Mouse (Mus musculus) hindbrain, embryonic 16.5 days (tissue): Measurements from ENCODE around the gene Nupr1l. TPM values are rescaled to one million over a fixed set of nuclear protein-coding genes. Genes with fewer than 3 reads are reported as not detected.
A peak's percentile ranks its signal among the peaks of the same experiment; 100 is the strongest.
"Not testable (repeated sequence)": the region's sequence is repeated elsewhere in the genome, so short reads cannot be mapped to it uniquely, and the experiment has no call there.

Experiments used
- ATAC-seq: fragments of 200-750 bp; cut with Nextera tagmentation; 2 replicates; pipeline ENCODE4 v1.8.0; 2017; ENCODE audit warnings: moderate TSS enrichment, moderate library complexity
- H3K27ac ChIP-seq: fragments of 300-500 bp; sonication (generic); 2 replicates; pipeline ENCODE4 v1.5.1; 2014; ENCODE audit warnings: low read depth, mild to moderate bottlenecking, control low read depth, low read length, moderate library complexity
- H3K27me3 ChIP-seq: fragments of 300-500 bp; sonication (generic); replicated peaks from 2 replicates; pipeline ENCODE4 v1.6.1; 2014; ENCODE audit warnings: low read length; ENCODE audit not compliant: control insufficient read depth, insufficient read depth
- H3K36me3 ChIP-seq: fragments of 300-500 bp; sonication (generic); 2 replicates; pipeline ENCODE4 v1.6.1; 2014; ENCODE audit warnings: mild to moderate bottlenecking, low read length, moderate library complexity, mixed read lengths; ENCODE audit not compliant: control insufficient read depth, insufficient read depth
- H3K4me1 ChIP-seq: fragments of 300-500 bp; sonication (generic); 2 replicates; pipeline ENCODE4 v1.6.1; 2014; ENCODE audit warnings: low read depth, low read length; ENCODE audit not compliant: control insufficient read depth, insufficient read depth
- H3K4me2 ChIP-seq: fragments of 300-500 bp; sonication (generic); 2 replicates; pipeline ENCODE4 v1.6.1; 2014; ENCODE audit warnings: mild to moderate bottlenecking, low read length, control low read depth, moderate library complexity
- H3K4me3 ChIP-seq: fragments of 300-500 bp; sonication (generic); 2 replicates; pipeline ENCODE4 v1.5.1; 2014; ENCODE audit warnings: mild to moderate bottlenecking, low read length, control low read depth, moderate library complexity
- H3K9ac ChIP-seq: fragments of 300-500 bp; sonication (generic); 2 replicates; pipeline ENCODE4 v1.6.1; 2014; ENCODE audit warnings: low read depth, mild to moderate bottlenecking, control low read depth, low read length, moderate library complexity
- H3K9me3 ChIP-seq: fragments of 300-500 bp; sonication (generic); 2 replicates; pipeline ENCODE4 v1.6.1; 2014; ENCODE audit warnings: mild to moderate bottlenecking, low read length, moderate library complexity; ENCODE audit not compliant: control insufficient read depth
- WGBS: fragments of 180-500 bp; shearing (Covaris S2); extraction: QIAGEN DNeasy Blood & Tissue Kit; methylation state at CpG from one replicate; pipeline ENCODE4 v1.1.7; 2014; 5-methylcytosine and 5-hydroxymethylcytosine counted together
- polyA plus RNA-seq: library from polyadenylated mRNA; unstranded; fragments of >200 nt; fragmentation: Nextera tagmentation; extraction: Ambion mirVana; gene quantifications from 2 replicates; pipeline ENCODE4 v1.2.1, GENCODE M21; 2015

The Nupr1l gene
- polyA plus RNA-seq, 1 experiment from 2014 or later, result 4.5 TPM

- Histone ChIP-seq H3K4me1 (no peaks in the 10 kb centered on the region), H3K9ac (no peak overlapping the region), H3K9me3 (no peaks in the 10 kb centered on the region), H3K27ac (no peak overlapping the region), H3K4me2 (no peak overlapping the region), H3K27me3 (no peaks in the 10 kb centered on the region), H3K36me3 (no peaks in the 10 kb centered on the region), H3K4me3 (no peak overlapping the region)
- ATAC-seq, result no peak
- 81% methylated on average over 5 of the region's 5 CpGs for WGBS
These were observed 17.6 kb downstream of the Nupr1l start for GRCm38 (mm10) chr5:129925933-129926332.

GRCm38 (mm10) chr5:129929924-129930855 lies 21.9 kb downstream of the Nupr1l start:
- Histone ChIP-seq H3K27ac (no peak overlapping the region), H3K36me3 (no peaks in the 10 kb centered on the region), H3K9ac (no peak overlapping the region), H3K4me2 (no peak overlapping the region), H3K4me1 (no peaks in the 10 kb centered on the region), H3K27me3 (no peaks in the 10 kb centered on the region), H3K9me3 (no peaks in the 10 kb centered on the region), H3K4me3 (no peak overlapping the region)
- ATAC-seq, result no peak
- WGBS, result 50% methylated on average over 9 of the region's 9 CpGs

GRCm38 (mm10) chr5:129936941-129937340 lies 28.6 kb downstream of the Nupr1l start:
- Histone ChIP-seq H3K9me3 (no peaks in the 10 kb centered on the region), H3K27me3 (no peaks in the 10 kb centered on the region), H3K4me3 (no peak overlapping the region), H3K4me1 (no peaks in the 10 kb centered on the region), H3K9ac (no peak overlapping the region), H3K27ac (no peak overlapping the region), H3K36me3 (no peaks in the 10 kb centered on the region), H3K4me2 (no peak overlapping the region)
- WGBS, result 46% methylated on average over 4 of the region's 4 CpGs
- no peak for ATAC-seq

- Histone ChIP-seq H3K4me2 (no peak overlapping the region), H3K27ac (no peak overlapping the region), H3K36me3 (no peaks in the 10 kb centered on the region), H3K9me3 (no peaks in the 10 kb centered on the region), H3K27me3 (no peaks in the 10 kb centered on the region), H3K9ac (no peak overlapping the region), H3K4me1 (peaks cover 6% of the 10 kb centered on the region; the same call in 1 of the 2 replicates), H3K4me3 (no peak overlapping the region)
- ATAC-seq, result no peak
- 64% methylated on average over 2 of the region's 2 CpGs for WGBS
These were observed 31.9 kb downstream of the Nupr1l start for GRCm38 (mm10) chr5:129940281-129940680.

- Histone ChIP-seq H3K4me2 (peak overlapping the region; percentile 52), H3K4me3 (peak overlapping the region; percentile 89), H3K9ac (peak overlapping the region; percentile 58), H3K36me3 (no peaks in the 10 kb centered on the region), H3K27me3 (no peaks in the 10 kb centered on the region), H3K9me3 (no peaks in the 10 kb centered on the region), H3K27ac (peak overlapping the region; percentile 71), H3K4me1 (peaks cover 6% of the 10 kb centered on the region; the same call in 1 of the 2 replicates)
- peak; percentile 60; the same call in 1 of the 2 replicates for ATAC-seq
- WGBS, result 8% methylated on average over 9 of the region's 9 CpGs
These were observed 32.6 kb downstream of the Nupr1l start for GRCm38 (mm10) chr5:129940736-129941494.

- no peaks in the 10 kb centered on the region for H3K27me3 ChIP-seq
- no peaks in the 10 kb centered on the region for H3K9me3 ChIP-seq
- H3K27ac ChIP-seq, result peak within 1 kb of the TSS; percentile 71
- H3K36me3 ChIP-seq, result no peaks in the 10 kb centered on the region
- H3K4me3 ChIP-seq, result peak within 1 kb of the TSS; percentile 89
- peak; percentile 97 for ATAC-seq
- H3K9ac ChIP-seq, result peak within 1 kb of the TSS; percentile 86
- WGBS, result under 1% methylated on average over 54 of the region's 59 CpGs
- H3K4me1 ChIP-seq, result peaks cover 6% of the 10 kb centered on the region; the same call in 1 of the 2 replicates
- peak within 1 kb of the TSS; percentile 59 for H3K4me2 ChIP-seq
These were observed 33.2 kb downstream of the Nupr1l start, which contains the start of gene Vkorc1l1 for GRCm38 (mm10) chr5:129941495-129942045. TSS of gene Vkorc1l1 (plus strand) at chr5:129941970.

- ATAC-seq, result peak; percentile 61
- H3K9ac ChIP-seq, result peak overlapping the region; percentile 86
- peak overlapping the region; percentile 59 for H3K4me2 ChIP-seq
- not testable (repeated sequence) for H3K27me3 ChIP-seq, H3K4me1 ChIP-seq, H3K36me3 ChIP-seq, H3K9me3 ChIP-seq
- under 1% methylated on average over 37 of the region's 82 CpGs for WGBS
- H3K4me3 ChIP-seq, result peak overlapping the region; percentile 89
- peak overlapping the region; percentile 66 for H3K27ac ChIP-seq
These were observed 34.0 kb downstream of the Nupr1l start for GRCm38 (mm10) chr5:129942073-129942939.

- Histone ChIP-seq H3K27ac (no peak overlapping the region), H3K9me3 (no peaks in the 10 kb centered on the region), H3K4me3 (no peak overlapping the region), H3K9ac (no peak overlapping the region), H3K4me1 (peaks cover 6% of the 10 kb centered on the region; the same call in 1 of the 2 replicates), H3K36me3 (no peaks in the 10 kb centered on the region), H3K4me2 (no peak overlapping the region), H3K27me3 (no peaks in the 10 kb centered on the region)
- 83% methylated on average over 1 of the region's 1 CpGs for WGBS
- no peak for ATAC-seq
These were observed 35.1 kb downstream of the Nupr1l start for GRCm38 (mm10) chr5:129943402-129943801.
